Mouse (Mus musculus) kidney, embryonic 15.5 days (tissue): ENCODE data around the gene Zfp292. TPM values are rescaled to one million over a fixed set of nuclear protein-coding genes. Genes with fewer than 3 reads are reported as not detected.
A peak's percentile ranks its signal among the peaks of the same experiment; 100 is the strongest.

Source experiments
- ATAC-seq: fragments of 200-750 bp; cut with Nextera tagmentation; replicated peaks from 2 replicates; pipeline ENCODE4 v1.8.0; 2017; ENCODE audit warnings: moderate TSS enrichment; ENCODE audit not compliant: low FRiP score
- H3K27ac ChIP-seq: fragments of 300-500 bp; sonication (generic); 2 replicates; pipeline ENCODE4 v1.5.1; 2015; ENCODE audit warnings: mild to moderate bottlenecking, inconsistent platforms
- H3K27me3 ChIP-seq: fragments of 300-500 bp; sonication (generic); 2 replicates; pipeline ENCODE4 v1.6.1; 2015; ENCODE audit warnings: inconsistent platforms
- H3K36me3 ChIP-seq: fragments of 300-500 bp; sonication (generic); 2 replicates; pipeline ENCODE4 v1.6.1; 2015; ENCODE audit warnings: inconsistent platforms
- H3K4me1 ChIP-seq: fragments of 300-500 bp; sonication (generic); 2 replicates; pipeline ENCODE4 v1.6.1; 2015; ENCODE audit warnings: inconsistent platforms
- H3K4me2 ChIP-seq: fragments of 300-500 bp; sonication (generic); 2 replicates; pipeline ENCODE4 v1.6.1; 2015; ENCODE audit warnings: moderate library complexity, mild to moderate bottlenecking, inconsistent platforms
- H3K4me3 ChIP-seq: fragments of 300-500 bp; sonication (generic); replicated peaks from 2 replicates; pipeline ENCODE4 v1.5.1; 2015; ENCODE audit warnings: mild to moderate bottlenecking, inconsistent platforms
- H3K9ac ChIP-seq: fragments of 300-500 bp; sonication (generic); 2 replicates; pipeline ENCODE4 v1.6.1; 2015; ENCODE audit warnings: mild to moderate bottlenecking, inconsistent platforms
- H3K9me3 ChIP-seq: fragments of 300-500 bp; sonication (generic); replicated peaks from 2 replicates; pipeline ENCODE4 v1.6.1; 2016; ENCODE audit warnings: inconsistent platforms
- WGBS: fragments of 180-500 bp; shearing (Covaris S2); methylation state at CpG from one replicate; pipeline ENCODE4 v1.1.7; 2015; ENCODE audit warnings: mixed read lengths; 5-methylcytosine and 5-hydroxymethylcytosine counted together
- polyA plus RNA-seq: library from polyadenylated mRNA; unstranded; fragments of >200 nt; fragmentation: Nextera tagmentation; extraction: Ambion mirVana; gene quantifications from 2 replicates; pipeline ENCODE4 v1.2.1, GENCODE M21; 2015

Zfp292 gene
- polyA plus RNA-seq, 1 experiment from 2014 or later, result 17.8 TPM

DNA sequence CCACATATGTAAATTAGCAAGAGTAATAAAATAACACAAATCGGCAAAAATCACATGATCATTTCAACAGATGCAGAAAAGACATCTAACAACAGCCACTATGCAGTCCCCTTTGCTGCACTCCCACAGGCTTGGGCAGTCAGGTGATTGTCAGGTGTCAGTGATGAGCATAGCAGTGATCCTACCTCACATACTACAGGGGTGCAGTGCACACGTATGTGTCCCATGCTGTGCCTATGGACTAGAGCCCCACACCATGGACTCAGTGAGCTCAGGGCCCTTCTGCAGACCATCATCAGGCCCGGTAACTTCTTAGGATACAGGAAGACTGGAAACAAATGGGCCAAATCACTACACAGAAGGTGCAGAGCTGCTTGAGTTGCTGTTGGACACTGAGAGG, 39.9 kb downstream of the Zfp292 start:
- Histone ChIP-seq H3K4me3 (no peak overlapping the region), H3K9ac (no peak overlapping the region), H3K27ac (no peak overlapping the region), H3K4me1 (0 out of 2 replicates have a peak, but pooled peaks cover 2% of the 10 kb centered on the region), H3K36me3 (peaks cover 10% of the 10 kb centered on the region), H3K27me3 (no peaks in the 10 kb centered on the region), H3K4me2 (no peak overlapping the region), H3K9me3 (no peaks in the 10 kb centered on the region)
- WGBS, result 90% methylated on average over 3 of the region's 3 CpGs
- ATAC-seq, result 0 out of 2 replicates have a peak, but pooled peaks have one; percentile 40

DNA sequence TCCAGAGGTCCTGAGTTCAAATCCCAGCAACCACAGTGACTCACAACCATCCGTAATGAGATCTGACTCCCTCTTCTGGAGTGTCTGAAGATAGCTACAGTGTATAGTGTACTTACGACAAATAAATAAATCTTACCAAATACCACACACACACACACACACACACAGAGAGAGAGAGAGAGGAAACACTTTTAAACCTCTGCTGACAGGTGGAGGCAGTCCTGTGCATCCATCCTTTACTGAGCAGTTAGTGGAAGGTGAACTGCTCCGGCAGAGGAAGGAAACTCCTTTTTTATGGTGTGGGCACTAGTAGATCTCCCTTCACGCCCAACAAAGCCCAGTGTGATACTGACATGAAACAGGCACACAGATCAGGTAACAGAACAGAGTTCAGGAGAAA, 51.3 kb downstream of the Zfp292 start:
- no peak for ATAC-seq
- Histone ChIP-seq H3K27ac (no peak overlapping the region), H3K36me3 (peaks cover 56% of the 10 kb centered on the region), H3K4me2 (no peak overlapping the region), H3K9me3 (no peaks in the 10 kb centered on the region), H3K9ac (no peak overlapping the region), H3K4me3 (no peak overlapping the region), H3K27me3 (no peaks in the 10 kb centered on the region), H3K4me1 (no peaks in the 10 kb centered on the region)
- WGBS, result 69% methylated on average over 4 of the region's 4 CpGs

DNA sequence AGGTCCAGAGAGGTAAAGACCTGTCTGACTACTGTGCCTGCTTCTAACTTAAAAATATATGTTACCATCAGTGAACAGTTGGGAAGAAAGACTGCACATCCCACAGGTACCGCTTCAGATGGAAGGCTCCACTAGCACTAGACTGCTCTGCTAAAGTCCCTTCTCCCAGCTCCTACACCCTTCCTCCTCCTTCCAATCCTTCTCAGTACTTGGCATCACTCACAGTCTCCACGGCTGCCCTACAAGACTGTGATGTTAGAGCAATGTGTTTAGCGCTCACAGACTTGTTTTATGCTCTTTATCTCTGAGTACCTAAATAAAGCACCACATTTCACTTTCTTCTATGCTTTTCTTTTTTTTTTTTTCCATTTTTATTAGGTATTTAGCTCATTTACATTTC, 53.3 kb downstream of the Zfp292 start:
- Histone ChIP-seq H3K27me3 (no peaks in the 10 kb centered on the region), H3K27ac (no peak overlapping the region), H3K4me2 (no peak overlapping the region), H3K36me3 (peaks cover 45% of the 10 kb centered on the region), H3K4me3 (no peak overlapping the region), H3K9me3 (no peaks in the 10 kb centered on the region), H3K4me1 (no peaks in the 10 kb centered on the region), H3K9ac (no peak overlapping the region)
- ATAC-seq, result no peak
- 94% methylated on average over 3 of the region's 3 CpGs for WGBS

DNA sequence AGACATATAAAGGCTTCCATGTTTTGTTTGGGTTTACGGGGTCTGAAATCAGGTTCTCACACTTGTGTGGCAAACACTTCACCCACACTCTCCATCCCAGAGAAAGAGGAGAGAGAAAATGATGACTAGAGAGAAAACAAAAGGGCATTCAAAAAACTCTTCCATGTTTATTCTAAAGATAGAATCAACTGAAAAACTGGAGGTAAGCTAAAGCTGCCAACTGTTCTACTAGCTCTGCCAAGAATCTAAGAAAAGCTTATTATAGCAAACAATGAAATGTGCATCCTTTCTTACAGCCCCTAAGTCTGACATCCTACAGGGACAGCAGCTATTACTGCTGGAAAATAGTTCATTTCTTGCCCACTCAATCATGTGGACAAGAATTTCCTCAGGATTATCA, 58.9 kb downstream of the Zfp292 start:
- Histone ChIP-seq H3K9me3 (no peaks in the 10 kb centered on the region), H3K36me3 (peaks cover 30% of the 10 kb centered on the region), H3K27ac (no peak overlapping the region), H3K9ac (no peak overlapping the region), H3K4me2 (no peak overlapping the region), H3K4me3 (no peak overlapping the region), H3K27me3 (no peaks in the 10 kb centered on the region), H3K4me1 (no peaks in the 10 kb centered on the region)
- ATAC-seq, result no peak
- 95% methylated on average over 1 of the region's 1 CpGs for WGBS

DNA sequence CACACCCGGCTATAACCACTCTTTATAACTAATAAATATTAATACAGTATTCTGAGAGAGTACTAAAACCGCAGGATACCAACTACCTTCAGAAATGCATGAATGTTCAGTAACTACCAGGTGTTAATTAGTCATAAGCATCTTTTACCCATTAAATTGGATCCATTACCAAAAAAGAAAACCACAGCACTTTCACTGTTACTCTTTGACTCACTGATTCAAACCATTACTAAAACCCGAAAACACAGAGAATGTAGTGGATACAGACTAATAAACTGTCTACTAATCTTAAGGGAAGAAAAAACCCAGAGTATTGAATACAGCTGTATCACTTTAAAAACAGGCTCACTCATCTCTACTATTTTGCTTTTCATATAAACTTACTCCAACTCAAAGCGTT, 62.9 kb downstream of the Zfp292 start:
- H3K27ac ChIP-seq, result no peak overlapping the region
- H3K4me3 ChIP-seq, result no peak overlapping the region
- H3K4me1 ChIP-seq, result no peaks in the 10 kb centered on the region
- no peaks in the 10 kb centered on the region for H3K27me3 ChIP-seq
- peaks cover 49% of the 10 kb centered on the region for H3K36me3 ChIP-seq
- WGBS, result 93% methylated on average over 4 of the region's 4 CpGs
- H3K9me3 ChIP-seq, result no peaks in the 10 kb centered on the region
- ATAC-seq, result no peak
- H3K4me2 ChIP-seq, result no peak overlapping the region
- H3K9ac ChIP-seq, result no peak overlapping the region

DNA sequence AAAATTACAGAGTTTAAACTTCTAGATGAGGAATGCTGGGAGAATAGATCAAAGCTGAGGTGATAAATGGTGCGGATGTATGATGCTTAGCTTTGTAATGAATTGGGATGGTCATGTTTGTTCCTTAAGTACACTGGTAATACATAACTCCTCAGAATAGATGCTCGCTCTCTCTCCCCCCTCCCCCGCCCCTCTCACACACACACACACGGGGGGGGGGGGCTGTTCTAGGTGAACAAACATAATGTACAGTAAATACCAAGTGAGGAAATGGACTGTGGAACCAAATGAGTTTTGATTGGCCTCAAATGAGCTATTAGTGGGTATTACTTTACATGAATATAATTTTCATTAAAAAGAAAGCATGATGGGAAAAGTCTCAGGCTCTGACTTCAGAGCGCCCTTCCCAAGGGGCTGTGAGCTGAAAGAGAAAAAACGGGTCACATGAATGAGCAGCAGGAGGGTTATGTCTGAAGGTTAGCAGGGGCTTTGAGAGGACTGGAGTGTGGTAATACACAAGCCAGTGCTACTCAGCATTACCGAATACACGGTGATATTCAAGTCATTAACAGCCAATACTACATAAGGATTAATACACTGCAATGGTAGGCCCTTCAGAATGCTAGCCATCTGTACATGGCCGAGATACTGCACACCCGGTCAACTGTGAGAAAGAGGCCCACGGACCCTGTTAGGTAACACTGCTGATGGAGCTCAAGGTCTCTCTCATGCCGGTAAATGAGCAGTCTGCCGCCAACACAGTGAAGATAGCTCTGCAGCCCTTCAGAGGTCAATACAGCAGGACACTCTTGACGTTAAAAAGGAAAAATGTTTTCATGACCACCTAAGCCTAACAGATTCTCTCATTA, 81.4 kb downstream of the Zfp292 start:
- Histone ChIP-seq H3K4me2 (no peak overlapping the region), H3K27me3 (no peaks in the 10 kb centered on the region), H3K36me3 (peaks cover 25% of the 10 kb centered on the region), H3K27ac (no peak overlapping the region), H3K9ac (no peak overlapping the region), H3K9me3 (no peaks in the 10 kb centered on the region), H3K4me1 (no peaks in the 10 kb centered on the region), H3K4me3 (no peak overlapping the region)
- ATAC-seq, result no peak
- 86% methylated on average over 14 of the region's 14 CpGs for WGBS

DNA sequence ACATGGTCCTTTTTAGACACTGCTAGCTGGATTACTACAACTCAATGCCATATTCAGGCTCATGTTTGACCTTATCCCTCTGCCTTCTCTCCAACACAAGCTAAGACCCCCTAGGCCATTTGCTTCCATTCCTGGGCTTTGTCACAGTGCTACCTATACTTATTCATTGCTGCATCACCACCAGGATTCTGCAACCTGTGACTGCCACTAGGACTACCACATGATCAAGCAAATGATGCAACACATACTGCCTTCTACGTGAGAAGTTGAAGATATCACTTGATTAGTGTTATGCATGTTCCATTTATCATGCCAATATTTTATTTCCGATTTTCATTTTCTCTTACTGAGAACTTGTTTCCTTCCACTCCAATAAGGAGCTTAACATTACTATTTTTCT, 84.8 kb downstream of the Zfp292 start:
- Histone ChIP-seq H3K27ac (no peak overlapping the region), H3K9me3 (no peaks in the 10 kb centered on the region), H3K4me3 (no peak overlapping the region), H3K9ac (no peak overlapping the region), H3K36me3 (0 out of 2 replicates have a peak, but pooled peaks cover 5% of the 10 kb centered on the region), H3K4me2 (no peak overlapping the region), H3K27me3 (no peaks in the 10 kb centered on the region), H3K4me1 (no peaks in the 10 kb centered on the region)
- ATAC-seq, result no peak
- 91% methylated on average over 2 of the region's 2 CpGs for WGBS

DNA sequence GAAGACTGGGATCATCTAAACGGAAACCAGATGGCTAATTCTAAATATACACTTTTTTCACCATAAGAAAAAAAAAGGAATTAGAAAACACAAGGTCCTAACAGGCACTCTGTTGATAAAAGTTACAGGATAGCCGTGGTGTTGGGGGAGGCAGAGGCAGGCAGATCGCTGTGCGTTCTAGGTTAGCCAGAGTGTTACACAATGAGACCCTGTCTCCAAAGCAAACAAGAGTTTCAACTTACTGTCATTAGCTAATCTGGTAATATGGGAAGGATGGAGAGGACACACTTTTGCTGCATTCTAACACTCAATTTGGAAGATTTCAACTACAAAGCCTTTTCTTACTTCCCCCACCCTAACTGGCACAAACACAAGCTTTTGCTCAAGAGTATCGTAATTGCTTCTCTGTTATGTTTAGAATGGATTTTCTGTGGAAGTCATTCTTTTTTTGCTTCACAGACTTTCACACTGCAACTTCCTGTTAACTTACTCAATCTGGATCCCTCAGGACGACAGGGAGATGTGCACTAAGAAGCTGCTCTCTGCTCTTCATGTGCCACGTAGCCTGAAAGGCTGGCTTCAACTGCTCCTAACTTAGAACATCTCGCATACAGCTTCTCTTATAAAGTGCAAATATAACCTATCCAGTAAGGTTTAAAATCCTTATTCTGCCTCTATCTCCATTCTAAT, 85.3 kb downstream of the Zfp292 start:
- H3K9ac ChIP-seq, result no peak overlapping the region
- no peak overlapping the region for H3K27ac ChIP-seq
- no peak overlapping the region for H3K4me3 ChIP-seq
- H3K4me1 ChIP-seq, result no peaks in the 10 kb centered on the region
- no peak for ATAC-seq
- H3K9me3 ChIP-seq, result no peaks in the 10 kb centered on the region
- H3K36me3 ChIP-seq, result 0 out of 2 replicates have a peak, but pooled peaks cover 1% of the 10 kb centered on the region
- WGBS, result 78% methylated on average over 8 of the region's 8 CpGs
- no peak overlapping the region for H3K4me2 ChIP-seq
- H3K27me3 ChIP-seq, result no peaks in the 10 kb centered on the region

DNA sequence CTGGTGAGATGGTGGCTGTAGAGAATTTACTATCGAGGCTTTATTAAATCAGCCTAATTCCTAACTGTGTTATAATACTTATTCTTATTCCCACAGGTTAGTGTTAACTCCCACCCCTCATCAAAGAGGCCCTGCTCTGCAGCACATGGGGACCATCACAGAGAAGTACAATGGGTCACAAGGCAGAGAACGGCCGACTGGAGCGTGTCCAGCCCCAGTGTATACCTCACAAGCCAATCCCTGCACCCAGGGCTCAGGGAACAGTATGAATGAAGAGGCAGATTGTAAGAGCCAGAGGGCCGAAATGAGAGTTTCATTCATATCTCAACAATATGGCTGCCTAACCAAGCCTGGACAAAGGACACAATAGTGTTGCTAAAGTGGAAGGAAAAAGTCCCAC, 86.5 kb downstream of the Zfp292 start:
- no peak overlapping the region for H3K4me3 ChIP-seq
- no peaks in the 10 kb centered on the region for H3K9me3 ChIP-seq
- no peaks in the 10 kb centered on the region for H3K4me1 ChIP-seq
- H3K36me3 ChIP-seq, result no peaks in the 10 kb centered on the region
- ATAC-seq, result no peak
- 70% methylated on average over 5 of the region's 5 CpGs for WGBS
- H3K4me2 ChIP-seq, result no peak overlapping the region
- H3K9ac ChIP-seq, result no peak overlapping the region
- no peaks in the 10 kb centered on the region for H3K27me3 ChIP-seq
- no peak overlapping the region for H3K27ac ChIP-seq

DNA sequence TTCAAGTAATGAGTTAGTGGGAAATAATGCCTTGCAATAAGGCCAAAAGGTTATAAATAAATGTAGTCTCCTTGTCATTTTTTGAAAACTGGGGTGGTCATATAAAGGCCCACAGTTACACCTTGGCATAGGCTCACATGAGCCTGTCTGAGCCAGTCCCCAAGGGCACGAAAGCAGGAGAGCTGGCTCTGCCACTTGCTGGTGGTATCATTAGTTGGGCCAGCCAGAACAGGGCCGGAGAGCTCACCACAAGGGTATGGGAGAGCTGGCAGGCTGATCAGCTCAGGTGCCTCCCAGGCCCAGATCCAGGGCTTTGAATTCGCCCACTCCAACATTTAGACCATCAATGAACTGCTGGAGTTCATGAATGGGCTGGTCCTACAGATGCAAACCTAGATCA, 96.3 kb downstream of the Zfp292 start:
- WGBS, result 83% methylated on average over 3 of the region's 3 CpGs
- no peaks in the 10 kb centered on the region for H3K4me1 ChIP-seq
- H3K4me3 ChIP-seq, result no peak overlapping the region
- H3K9ac ChIP-seq, result no peak overlapping the region
- H3K9me3 ChIP-seq, result no peaks in the 10 kb centered on the region
- no peak for ATAC-seq
- H3K4me2 ChIP-seq, result no peak overlapping the region
- H3K36me3 ChIP-seq, result no peaks in the 10 kb centered on the region
- H3K27ac ChIP-seq, result no peak overlapping the region
- no peaks in the 10 kb centered on the region for H3K27me3 ChIP-seq

DNA sequence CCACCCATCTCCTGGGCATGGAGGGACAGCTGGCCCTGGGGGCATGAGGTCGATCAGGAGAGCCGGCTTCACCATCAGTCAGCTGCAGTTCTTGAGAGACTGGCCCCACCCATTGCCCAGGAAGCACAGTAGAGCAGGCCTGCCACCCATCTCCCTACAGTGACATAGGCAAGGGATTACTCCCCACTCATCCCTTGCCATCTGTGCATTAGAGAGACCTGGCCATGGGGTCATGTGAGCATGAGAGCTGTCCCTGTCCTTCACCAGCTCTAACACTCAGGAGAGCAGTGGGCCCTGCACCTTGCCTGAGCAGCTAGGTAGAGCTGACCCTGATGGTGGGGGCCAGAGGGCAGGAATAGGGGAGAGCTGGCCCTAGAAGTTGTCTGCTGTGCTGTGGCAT, 97.1 kb downstream of the Zfp292 start:
- Histone ChIP-seq H3K27me3 (no peaks in the 10 kb centered on the region), H3K4me1 (no peaks in the 10 kb centered on the region), H3K4me2 (no peak overlapping the region), H3K9me3 (no peaks in the 10 kb centered on the region), H3K4me3 (no peak overlapping the region), H3K27ac (no peak overlapping the region), H3K9ac (no peak overlapping the region), H3K36me3 (no peaks in the 10 kb centered on the region)
- WGBS, result 70% methylated on average over 2 of the region's 2 CpGs
- ATAC-seq, result no peak

DNA sequence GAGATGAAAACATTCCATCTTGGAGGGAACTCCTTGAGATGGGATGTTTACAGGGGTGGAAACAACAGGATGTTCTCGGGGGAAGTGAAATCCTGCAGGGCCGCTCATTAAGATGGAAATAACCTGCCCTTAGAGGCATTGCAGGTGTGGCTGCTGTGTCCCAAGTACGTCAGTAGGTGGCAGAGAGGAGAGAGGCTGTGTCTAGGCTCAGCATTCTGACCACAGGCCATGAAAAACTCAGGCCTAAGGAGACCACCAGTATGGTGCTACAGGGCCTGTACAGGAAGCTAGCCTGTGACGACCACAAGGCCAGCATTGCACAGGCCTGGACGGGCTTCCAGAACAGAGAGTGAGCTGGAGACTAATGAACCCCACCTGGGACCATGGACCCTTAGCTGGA, 97.9 kb downstream of the Zfp292 start:
- ATAC-seq, result no peak
- Histone ChIP-seq H3K4me3 (no peak overlapping the region), H3K27me3 (no peaks in the 10 kb centered on the region), H3K27ac (no peak overlapping the region), H3K36me3 (no peaks in the 10 kb centered on the region), H3K4me2 (no peak overlapping the region), H3K9me3 (no peaks in the 10 kb centered on the region), H3K4me1 (no peaks in the 10 kb centered on the region), H3K9ac (no peak overlapping the region)
- WGBS, result 59% methylated on average over 5 of the region's 5 CpGs
